Mouse (Mus musculus): Measurements from ENCODE around the gene Dpy30. TPM values are rescaled to one million over a fixed set of nuclear protein-coding genes. Genes with fewer than 3 reads are reported as not detected.
A peak's percentile ranks its signal among the peaks of the same experiment; 100 is the strongest.

Gene Dpy30
- polyA plus RNA-seq, 1 experiment from 2014 or later = 219 TPM

DNA sequence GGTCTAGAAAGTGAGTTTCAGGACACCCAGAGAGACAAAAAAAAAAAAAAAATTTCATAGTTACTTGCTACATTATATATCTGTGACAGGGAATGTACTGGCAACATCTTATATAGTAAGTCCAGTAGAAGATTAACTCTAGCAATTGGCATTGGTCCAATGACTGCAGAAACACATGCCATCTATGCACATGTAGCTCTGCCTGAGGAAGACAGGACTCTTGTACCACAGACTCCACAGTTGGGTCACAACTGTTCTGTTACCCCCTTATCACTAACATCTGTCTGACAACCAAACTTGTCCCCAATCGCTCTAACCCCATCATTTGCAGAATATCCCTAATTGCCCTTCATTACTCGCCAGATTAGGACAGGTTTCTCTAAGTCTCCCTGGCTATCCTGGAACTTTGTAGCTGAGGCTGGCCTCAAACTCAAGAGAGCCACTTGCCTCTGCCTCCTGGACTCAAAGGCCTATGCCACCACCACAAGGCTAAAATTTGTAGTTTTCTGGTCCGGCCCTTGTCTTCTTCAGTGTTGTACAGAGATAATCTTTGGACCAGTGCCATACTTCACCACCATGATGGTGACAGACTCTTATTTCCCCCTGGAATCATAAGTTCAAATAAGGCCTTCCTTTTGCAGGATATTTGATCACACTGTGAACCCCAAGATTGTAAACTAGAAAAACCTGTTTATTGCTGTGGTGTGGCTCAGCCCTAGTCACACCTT is 52.0 kb downstream of the Dpy30 start:
- H3K27ac ChIP-seq = no peak overlapping the region
- H3K9ac ChIP-seq = no peak overlapping the region
- H3K4me3 ChIP-seq = no peak overlapping the region
- no peaks in the 10 kb centered on the region for H3K27me3 ChIP-seq
- no peak; the same call in 1 of the 2 replicates for ATAC-seq (ENCODE audit: borderline replicate concordance, extremely low read depth, low FRiP score, low TSS enrichment)
- no peak overlapping the region for H3K4me2 ChIP-seq
- H3K9me3 ChIP-seq = no peaks in the 10 kb centered on the region
- 0 out of 2 replicates have a peak, but pooled peaks cover 7% of the 10 kb centered on the region for H3K4me1 ChIP-seq
- no peaks in the 10 kb centered on the region for H3K36me3 ChIP-seq
- WGBS = 79% methylated on average over 3 of the region's 3 CpGs

DNA sequence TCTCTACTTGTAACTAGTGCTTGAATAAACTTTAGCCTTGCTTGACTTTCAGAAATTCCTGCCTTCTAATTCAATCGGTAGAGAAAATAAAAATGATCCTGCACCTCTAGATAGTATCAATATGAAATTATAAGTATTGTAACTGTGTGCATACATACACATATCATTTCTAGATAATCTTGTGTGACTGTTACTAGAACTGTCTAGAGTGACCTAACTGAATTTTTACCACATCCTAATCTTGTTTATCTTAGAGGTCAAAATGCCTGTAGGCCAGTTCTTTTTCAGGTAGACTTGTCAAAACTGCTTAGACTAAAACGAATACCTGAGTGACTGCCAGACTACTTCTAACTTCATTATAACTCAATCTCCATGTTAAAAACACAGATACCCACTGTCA is 53.5 kb downstream of the Dpy30 start:
- H3K9me3 ChIP-seq = no peaks in the 10 kb centered on the region
- no peaks in the 10 kb centered on the region for H3K27me3 ChIP-seq
- 65% methylated on average over 2 of the region's 2 CpGs for WGBS
- H3K4me2 ChIP-seq = no peak overlapping the region
- ATAC-seq (ENCODE audit: borderline replicate concordance, extremely low read depth, low FRiP score, low TSS enrichment) = no peak
- H3K27ac ChIP-seq = no peak overlapping the region
- no peak overlapping the region for H3K9ac ChIP-seq
- no peak overlapping the region for H3K4me3 ChIP-seq
- H3K4me1 ChIP-seq = peaks cover 16% of the 10 kb centered on the region
- H3K36me3 ChIP-seq = no peaks in the 10 kb centered on the region

DNA sequence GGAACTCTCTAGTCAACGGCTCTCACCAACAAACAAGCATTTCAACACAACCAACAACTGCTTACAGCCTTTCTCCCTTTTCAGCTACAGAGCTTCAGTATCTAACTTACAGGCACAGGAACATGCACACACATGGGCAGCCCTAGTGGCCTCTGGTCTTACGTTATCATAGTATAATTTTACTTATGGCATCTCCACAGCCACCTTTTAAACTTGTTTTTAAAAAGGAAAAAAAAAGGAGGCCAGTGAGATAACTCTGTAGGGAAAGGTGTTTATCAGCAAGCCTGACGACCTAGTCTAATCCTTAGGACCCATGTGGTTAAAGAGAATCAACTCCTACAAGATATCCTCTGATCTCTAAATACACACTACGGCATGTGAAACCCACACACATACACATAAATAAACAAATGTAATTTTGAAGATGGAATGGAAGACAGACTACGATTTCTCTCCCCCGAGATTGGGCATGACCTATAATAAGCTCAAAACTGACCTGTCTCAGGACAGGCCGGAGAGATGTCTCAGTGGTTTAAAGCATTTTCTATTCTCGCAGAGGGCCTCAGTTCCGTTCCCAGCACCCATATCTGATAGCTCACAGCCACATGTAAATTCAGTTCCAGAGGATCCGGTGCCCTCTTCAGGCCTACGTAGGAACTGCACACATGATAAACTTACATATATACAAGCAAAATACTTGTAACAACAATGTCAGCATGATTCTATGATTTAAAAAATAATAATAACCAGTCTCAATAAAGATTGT is 56.1 kb downstream of the Dpy30 start:
- Histone ChIP-seq H3K27me3 (no peaks in the 10 kb centered on the region), H3K9me3 (no peaks in the 10 kb centered on the region), H3K36me3 (no peaks in the 10 kb centered on the region), H3K4me2 (no peak overlapping the region), H3K27ac (no peak overlapping the region), H3K4me3 (no peak overlapping the region), H3K4me1 (peaks cover 28% of the 10 kb centered on the region), H3K9ac (no peak overlapping the region)
- WGBS = 79% methylated on average over 11 of the region's 11 CpGs
- no peak for ATAC-seq (ENCODE audit: borderline replicate concordance, extremely low read depth, low FRiP score, low TSS enrichment)

DNA sequence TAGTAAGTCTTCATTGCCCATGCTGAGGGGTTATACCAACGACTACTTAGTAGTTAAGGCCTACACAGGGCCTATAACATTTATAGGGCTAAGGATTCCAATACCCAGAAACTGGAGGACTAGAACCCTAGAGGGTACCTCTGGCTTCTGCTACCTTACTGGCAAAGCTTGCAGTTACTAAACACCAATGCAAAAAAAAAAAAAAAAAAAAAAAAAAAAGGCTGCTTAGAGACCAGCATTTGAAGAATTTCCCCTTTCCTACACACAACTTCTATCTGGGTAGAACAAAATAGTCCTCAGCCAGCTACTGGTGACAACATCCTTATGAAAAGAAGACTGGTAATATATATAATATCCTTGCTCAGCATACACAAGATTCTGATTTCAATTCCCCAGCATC is 58.1 kb downstream of the Dpy30 start:
- no peak overlapping the region for H3K9ac ChIP-seq
- H3K27me3 ChIP-seq = no peaks in the 10 kb centered on the region
- no peak overlapping the region for H3K4me2 ChIP-seq
- WGBS = 39% methylated on average over 1 of the region's 1 CpGs
- no peak overlapping the region for H3K27ac ChIP-seq
- H3K36me3 ChIP-seq = no peaks in the 10 kb centered on the region
- ATAC-seq (ENCODE audit: borderline replicate concordance, extremely low read depth, low FRiP score, low TSS enrichment) = no peak
- no peaks in the 10 kb centered on the region for H3K9me3 ChIP-seq
- no peak overlapping the region for H3K4me3 ChIP-seq
- peaks cover 25% of the 10 kb centered on the region for H3K4me1 ChIP-seq

DNA sequence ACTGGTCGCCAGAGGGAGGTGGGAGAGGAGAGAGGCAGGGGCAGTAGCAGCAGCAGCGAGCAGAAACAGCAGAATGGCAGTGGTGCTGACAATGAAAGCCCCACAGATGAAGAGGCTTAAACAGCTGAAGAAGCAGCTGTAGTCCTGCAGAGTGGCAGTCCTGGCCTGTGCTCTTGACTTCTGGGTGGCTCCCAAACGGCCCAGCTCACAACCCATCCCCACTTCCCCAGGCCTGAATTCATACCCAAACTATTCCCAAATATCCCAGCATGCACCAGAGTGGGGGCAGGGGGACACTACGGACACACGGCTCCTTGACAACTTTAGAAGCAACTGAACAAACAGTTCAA is 58.6 kb downstream of the Dpy30 start:
- H3K4me2 ChIP-seq = no peak overlapping the region
- H3K9me3 ChIP-seq = no peaks in the 10 kb centered on the region
- no peak; the same call in 1 of the 2 replicates for ATAC-seq (ENCODE audit: borderline replicate concordance, extremely low read depth, low FRiP score, low TSS enrichment)
- no peak overlapping the region for H3K4me3 ChIP-seq
- WGBS = 15% methylated on average over 5 of the region's 5 CpGs
- H3K27ac ChIP-seq = peak overlapping the region; percentile 46
- no peaks in the 10 kb centered on the region for H3K27me3 ChIP-seq
- peaks cover 25% of the 10 kb centered on the region for H3K4me1 ChIP-seq
- H3K36me3 ChIP-seq = no peaks in the 10 kb centered on the region
- H3K9ac ChIP-seq = no peak overlapping the region

DNA sequence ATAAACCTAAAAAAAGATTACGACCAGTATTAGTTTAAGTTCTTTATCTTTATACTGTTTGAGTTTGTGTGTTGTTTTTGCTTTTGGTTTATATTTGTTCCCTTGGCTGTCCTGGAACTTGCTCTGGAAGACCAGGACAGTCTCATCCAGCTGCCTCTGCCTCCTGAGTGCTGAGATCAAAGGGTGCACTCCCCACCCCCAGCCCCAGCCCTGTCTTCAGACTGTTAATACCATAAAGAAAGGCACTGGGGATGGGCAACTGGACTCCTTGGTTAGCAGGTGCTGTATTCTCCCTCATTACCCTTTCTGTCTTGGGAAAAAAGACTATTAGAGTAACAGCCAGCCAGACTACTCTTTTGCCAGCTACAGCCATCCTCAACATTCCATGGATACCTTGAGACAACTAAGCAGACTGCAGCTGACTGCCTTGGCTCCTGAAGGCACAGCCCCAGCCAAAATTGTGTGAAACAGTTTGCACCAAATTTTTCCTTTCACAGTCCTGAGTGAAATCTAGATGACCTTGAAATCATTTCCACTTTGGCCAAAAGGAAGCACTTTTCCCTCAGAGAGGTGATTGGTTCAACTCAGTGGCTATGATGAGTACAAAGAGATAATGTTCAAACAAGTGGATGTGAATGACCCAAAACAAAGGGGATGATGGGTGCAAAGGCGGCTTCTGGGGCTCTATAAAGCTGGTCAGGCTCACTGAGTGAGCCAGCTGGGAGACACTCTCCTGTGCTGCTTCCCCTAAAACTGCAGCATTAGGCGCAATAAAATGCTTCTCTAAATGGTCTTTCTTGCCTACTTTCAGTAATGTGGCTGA is 59.2 kb downstream of the Dpy30 start:
- WGBS = 56% methylated on average over 3 of the region's 3 CpGs
- Histone ChIP-seq H3K36me3 (no peaks in the 10 kb centered on the region), H3K9me3 (no peaks in the 10 kb centered on the region), H3K4me2 (no peak overlapping the region), H3K9ac (no peak overlapping the region), H3K27ac (peak overlapping the region; percentile 46), H3K4me1 (peaks cover 25% of the 10 kb centered on the region), H3K4me3 (no peak overlapping the region), H3K27me3 (no peaks in the 10 kb centered on the region)
- no peak for ATAC-seq (ENCODE audit: borderline replicate concordance, extremely low read depth, low FRiP score, low TSS enrichment)

DNA sequence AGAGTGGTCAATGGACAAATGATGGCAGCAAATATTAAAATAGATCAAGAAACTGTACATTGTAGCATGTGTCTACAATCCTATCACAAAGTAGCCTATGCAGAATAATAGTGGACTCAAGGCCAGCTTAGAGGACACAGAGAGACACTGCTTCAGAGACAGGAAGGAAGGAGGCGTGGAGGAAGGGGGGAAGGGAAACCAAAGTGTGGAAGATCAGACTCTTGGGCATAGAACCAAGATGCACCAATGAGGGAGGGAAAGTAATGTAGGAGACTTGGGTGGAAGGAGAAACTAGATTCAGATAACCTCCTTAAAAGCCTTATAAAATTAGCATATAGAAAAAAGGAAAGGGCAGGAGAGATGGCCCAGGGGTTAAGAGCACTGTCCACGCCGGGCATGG is 61.3 kb downstream of the Dpy30 start:
- H3K9ac ChIP-seq = no peak overlapping the region
- ATAC-seq (ENCODE audit: borderline replicate concordance, extremely low read depth, low FRiP score, low TSS enrichment) = no peak
- H3K36me3 ChIP-seq = no peaks in the 10 kb centered on the region
- no peak overlapping the region for H3K27ac ChIP-seq
- no peak overlapping the region for H3K4me2 ChIP-seq
- H3K4me3 ChIP-seq = no peak overlapping the region
- no peaks in the 10 kb centered on the region for H3K27me3 ChIP-seq
- 80% methylated on average over 3 of the region's 3 CpGs for WGBS
- H3K4me1 ChIP-seq = peaks cover 25% of the 10 kb centered on the region
- no peaks in the 10 kb centered on the region for H3K9me3 ChIP-seq

Other genes with a start within 250 kb of the Dpy30 start
- 86.1 and 90.5 TPM in 2 replicates for gene Memo1, start 28.4 kb downstream of the Dpy30 start, polyA plus RNA-seq (2015; fragmentation: Nextera tagmentation; extraction: Ambion mirVana)
- 15.6 and 16.9 TPM in 2 replicates for gene Spast, start 15.0 kb upstream of the Dpy30 start, polyA plus RNA-seq (2015; fragmentation: Nextera tagmentation; extraction: Ambion mirVana)
- 41.5 and 43.0 TPM in 2 replicates for gene Slc30a6, start 71.7 kb upstream of the Dpy30 start, polyA plus RNA-seq (2015; fragmentation: Nextera tagmentation; extraction: Ambion mirVana)
- gene Nlrc4, start 135.2 kb upstream of the Dpy30 start, polyA plus RNA-seq (2015; fragmentation: Nextera tagmentation; extraction: Ambion mirVana) = 0.31 and 0.36 TPM in 2 replicates
- gene Yipf4, start 165.5 kb upstream of the Dpy30 start, polyA plus RNA-seq (2015; fragmentation: Nextera tagmentation; extraction: Ambion mirVana) = 64.9 and 66.7 TPM in 2 replicates
- 78.3 and 80.0 TPM in 2 replicates for gene Birc6, start 204.4 kb upstream of the Dpy30 start, polyA plus RNA-seq (2015; fragmentation: Nextera tagmentation; extraction: Ambion mirVana)